Mouse (Mus musculus) common myeloid progenitor, adult 5-6 weeks (primary cell): ENCODE data around the gene Arf3. TPM values are rescaled to one million over a fixed set of nuclear protein-coding genes. Genes with fewer than 3 reads are reported as not detected.

Experiments
- total RNA-seq: library from RNA; stranded (forward); fragments of 200-1000, 187-1606 nt; gene quantifications from 2 replicates; pipeline ENCODE4 v1.2.3, GENCODE M21; 2017

The Arf3 gene
- total RNA-seq, 1 experiment from 2014 or later = 32.8 TPM

Other genes starting within 250 kb of the Arf3 start
- 57.1 and 63.0 TPM in 2 replicates for gene Kansl2, start 228.9 kb downstream of the Arf3 start, total RNA-seq
- gene Ccnt1, start 192.3 kb downstream of the Arf3 start, total RNA-seq = 52.6 and 74.4 TPM in 2 replicates
- gene 4930415O20Rik, start 192.2 kb downstream of the Arf3 start, total RNA-seq = not detected in 2 replicates
- gene Adcy6, start 153.1 kb downstream of the Arf3 start, total RNA-seq = 23.4 and 32.4 TPM in 2 replicates
- not detected in 2 replicates for gene Cacnb3, start 132.4 kb downstream of the Arf3 start, total RNA-seq
- 84.4 and 114 TPM in 2 replicates for gene Ddx23, start 100.3 kb downstream of the Arf3 start, total RNA-seq
- gene Rnd1, start 85.8 kb downstream of the Arf3 start, total RNA-seq = 0.23 TPM in 1 of 2 replicates, not detected in the other
- not detected in 2 replicates for gene Ccdc65, start 55.0 kb downstream of the Arf3 start, total RNA-seq
- 16.9 and 21.6 TPM in 2 replicates for gene Fkbp11, start 35.0 kb downstream of the Arf3 start, total RNA-seq
- gene Wnt10b, start 14.9 kb upstream of the Arf3 start, total RNA-seq = 0.64 TPM in 1 of 2 replicates, not detected in the other
- gene Wnt1, start 26.6 kb upstream of the Arf3 start, total RNA-seq = not detected in 2 replicates
- gene Ddn, start 46.3 kb upstream of the Arf3 start, total RNA-seq = 0.23 TPM in 1 of 2 replicates, not detected in the other
- gene Prkag1, start 68.3 kb upstream of the Arf3 start, total RNA-seq = 65.2 and 77.8 TPM in 2 replicates
- gene Kmt2d, start 108.0 kb upstream of the Arf3 start, total RNA-seq = 27.3 and 52.2 TPM in 2 replicates
- 3.0 and 12.0 TPM in 2 replicates for gene Rhebl1, start 131.3 kb upstream of the Arf3 start, total RNA-seq
- gene Dhh, start 135.3 kb upstream of the Arf3 start, total RNA-seq = not detected in 2 replicates
- 0.97 and 9.0 TPM in 2 replicates for gene Lmbr1l, start 155.0 kb upstream of the Arf3 start, total RNA-seq
- 776 and 824 TPM in 2 replicates for gene Tuba1b, start 171.4 kb upstream of the Arf3 start, total RNA-seq
- 1.9 and 18.7 TPM in 2 replicates for gene Gm49450, start 190.3 kb upstream of the Arf3 start, total RNA-seq
- gene Tuba1a, start 190.5 kb upstream of the Arf3 start, total RNA-seq = 25.4 and 32.0 TPM in 2 replicates